Mouse (Mus musculus) MEL (cell line): Measurements from ENCODE around the gene Tmtc1.

ENCODE experiments used
- BHLHE40 ChIP-seq: IDR thresholded peaks from 2 replicates; pipeline ENCODE4 v1.6.1; 2012; ENCODE audit warnings: low read depth, mild to moderate bottlenecking, inconsistent platforms, low read length, improper control_type of control experiment, borderline replicate concordance
- EP300 ChIP-seq, 2 experiments: IDR thresholded peaks; 2 replicates each; pipeline ENCODE4 v1.6.1; 2011; ENCODE audit warnings: improper control_type of control experiment in 2 of 2, low read length in 2 of 2, low read depth in 1 of 2, mild to moderate bottlenecking in 1 of 2
- POLR2AphosphoS5 ChIP-seq: IDR thresholded peaks from 2 replicates; pipeline ENCODE4 v1.6.1; 2012; ENCODE audit warnings: low read depth, borderline replicate concordance, mild to moderate bottlenecking, inconsistent platforms, low read length, moderate library complexity, mixed read lengths
- TCF12 ChIP-seq: IDR thresholded peaks from 2 replicates; pipeline ENCODE4 v1.6.1; 2014; ENCODE audit warnings: low read depth, mild to moderate bottlenecking, inconsistent platforms, low read length, improper control_type of control experiment, moderate library complexity
- ZMIZ1 ChIP-seq: IDR thresholded peaks from 2 replicates; pipeline ENCODE4 v1.6.1; 2012; ENCODE audit warnings: low read depth, mild to moderate bottlenecking, inconsistent platforms, low read length, improper control_type of control experiment, moderate library complexity

DNA sequence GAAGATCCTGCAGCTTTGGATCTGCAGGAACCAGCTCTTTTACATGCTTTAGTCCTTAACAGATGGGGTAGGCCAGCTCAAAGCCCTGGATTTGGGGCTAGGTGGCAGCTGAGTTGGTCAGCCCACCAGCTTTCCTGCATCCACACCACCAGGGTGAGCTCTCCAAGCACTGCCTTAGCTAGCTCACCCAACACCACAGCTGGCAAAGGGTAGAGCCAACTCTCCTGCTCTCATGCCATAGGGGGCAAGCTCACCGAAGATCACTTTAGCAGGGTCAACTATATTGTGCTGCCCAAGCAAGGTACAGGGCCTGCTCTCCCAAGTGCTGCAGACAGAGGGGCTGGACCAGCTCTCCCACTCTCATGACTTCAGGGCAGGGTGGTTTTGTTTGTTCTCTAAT lies 6.6 kb downstream of the Tmtc1 start:
- TF ChIP-seq BHLHE40 (no peak), EP300 (IDR thresholded peaks at IDR 0.05; ENCODE audit: low read depth in 1 of 2, low read length in 2 of 2) (no peak), ZMIZ1 (no peak), POLR2AphosphoS5 (no peak), TCF12 (no peak)
